Mouse (Mus musculus): ENCODE measurements around the gene Bet1l.
"Not testable (repeated sequence)": the region's sequence is repeated elsewhere in the genome, so short reads cannot be mapped to it uniquely, and the experiment has no call there.

Bet1l gene

GRCm38 (mm10) chr7:140894611-140895010 lies 37.2 kb upstream of the Bet1l start:
- Histone ChIP-seq H3K4me1 (replicated peaks; ENCODE audit: low read depth, low read length) (peaks cover 31% of the 10 kb centered on the region), H3K4me3 (replicated peaks; ENCODE audit: low read length) (no peak overlapping the region), H3K27me3 (ENCODE audit: insufficient read depth, low read length) (no peaks in the 10 kb centered on the region), H3K36me3 (ENCODE audit: insufficient read depth, low read length) (peaks cover 87% of the 10 kb centered on the region), H3K9me3 (ENCODE audit: low read length) (no peaks in the 10 kb centered on the region)
- TF ChIP-seq CTCF (conservative IDR thresholded peaks at IDR 0.05; ENCODE audit: low read length): no peak
- TF ChIP-seq POU5F1 (IDR thresholded peaks at IDR 0.05; ENCODE audit: borderline replicate concordance, low read length): no peak
- no peak for TF ChIP-seq NANOG (IDR thresholded peaks at IDR 0.05; ENCODE audit: borderline replicate concordance, low read length)

GRCm38 (mm10) chr7:140894031-140894430 lies 36.7 kb upstream of the Bet1l start:
- no peak for TF ChIP-seq NANOG (IDR thresholded peaks at IDR 0.05; ENCODE audit: borderline replicate concordance, low read length)
- TF ChIP-seq POU5F1 (IDR thresholded peaks at IDR 0.05; ENCODE audit: borderline replicate concordance, low read length): no peak
- TF ChIP-seq CTCF (conservative IDR thresholded peaks at IDR 0.05; ENCODE audit: low read length): no peak
- Histone ChIP-seq H3K27me3 (ENCODE audit: insufficient read depth, low read length) (no peaks in the 10 kb centered on the region), H3K4me1 (replicated peaks; ENCODE audit: low read depth, low read length) (peaks cover 25% of the 10 kb centered on the region), H3K4me3 (replicated peaks; ENCODE audit: low read length) (no peak overlapping the region), H3K9me3 (ENCODE audit: low read length) (no peaks in the 10 kb centered on the region), H3K36me3 (ENCODE audit: insufficient read depth, low read length) (peaks cover 87% of the 10 kb centered on the region)

GRCm38 (mm10) chr7:140890636-140891035 lies 33.3 kb upstream of the Bet1l start:
- Histone ChIP-seq H3K36me3 (ENCODE audit: insufficient read depth, low read length) (peaks cover 88% of the 10 kb centered on the region), H3K4me1 (replicated peaks; ENCODE audit: low read depth, low read length) (peaks cover 15% of the 10 kb centered on the region)
- not testable (repeated sequence) for H3K27me3 ChIP-seq (ENCODE audit: insufficient read depth, low read length); H3K9me3 ChIP-seq (ENCODE audit: low read length); H3K4me3 ChIP-seq (replicated peaks; ENCODE audit: low read length)

GRCm38 (mm10) chr7:140882469-140882803 lies 25.1 kb upstream of the Bet1l start:
- H3K4me1 ChIP-seq (replicated peaks; ENCODE audit: low read depth, low read length): peaks cover 46% of the 10 kb centered on the region
- H3K27me3 ChIP-seq (ENCODE audit: insufficient read depth, low read length): no peaks in the 10 kb centered on the region
- H3K4me3 ChIP-seq (replicated peaks; ENCODE audit: low read length): peak overlapping the region; percentile 98
- peaks cover 58% of the 10 kb centered on the region for H3K36me3 ChIP-seq (ENCODE audit: insufficient read depth, low read length)
- no peaks in the 10 kb centered on the region for H3K9me3 ChIP-seq (ENCODE audit: low read length)
- TF ChIP-seq POU5F1 (IDR thresholded peaks at IDR 0.05; ENCODE audit: borderline replicate concordance, low read length) (no peak), CTCF (conservative IDR thresholded peaks at IDR 0.05; ENCODE audit: low read length) (no peak), NANOG (IDR thresholded peaks at IDR 0.05; ENCODE audit: borderline replicate concordance, low read length) (no peak)

- H3K9me3 ChIP-seq (ENCODE audit: low read length): no peaks in the 10 kb centered on the region
- no peaks in the 10 kb centered on the region for H3K27me3 ChIP-seq (ENCODE audit: insufficient read depth, low read length)
- peak within 1 kb of the TSS; percentile 98 for H3K4me3 ChIP-seq (replicated peaks; ENCODE audit: low read length)
- TF ChIP-seq POU5F1 (IDR thresholded peaks at IDR 0.05; ENCODE audit: borderline replicate concordance, low read length): no peak
- TF ChIP-seq NANOG (IDR thresholded peaks at IDR 0.05; ENCODE audit: borderline replicate concordance, low read length): no peak
- TF ChIP-seq CTCF (conservative IDR thresholded peaks at IDR 0.05; ENCODE audit: low read length): no peak
- H3K4me1 ChIP-seq (replicated peaks; ENCODE audit: low read depth, low read length): peaks cover 49% of the 10 kb centered on the region
- H3K36me3 ChIP-seq (ENCODE audit: insufficient read depth, low read length): peaks cover 58% of the 10 kb centered on the region
These were observed 24.5 kb upstream of the Bet1l start, which contains the start of the genes Psmd13 and Sirt3 for GRCm38 (mm10) chr7:140881696-140882468. Gene Psmd13, plus strand, starts transcription at chr7:140881968. Gene Sirt3, minus strand, starts transcription at chr7:140882309.

- H3K9me3 ChIP-seq (ENCODE audit: low read length): no peaks in the 10 kb centered on the region
- TF ChIP-seq CTCF (conservative IDR thresholded peaks at IDR 0.05; ENCODE audit: low read length) (no peak), NANOG (IDR thresholded peaks at IDR 0.05; ENCODE audit: borderline replicate concordance, low read length) (no peak), POU5F1 (IDR thresholded peaks at IDR 0.05; ENCODE audit: borderline replicate concordance, low read length) (no peak)
- peaks cover 58% of the 10 kb centered on the region for H3K36me3 ChIP-seq (ENCODE audit: insufficient read depth, low read length)
- peak overlapping the region; percentile 98 for H3K4me3 ChIP-seq (replicated peaks; ENCODE audit: low read length)
- no peaks in the 10 kb centered on the region for H3K27me3 ChIP-seq (ENCODE audit: insufficient read depth, low read length)
- H3K4me1 ChIP-seq (replicated peaks; ENCODE audit: low read depth, low read length): peaks cover 49% of the 10 kb centered on the region
These were observed 23.6 kb upstream of the Bet1l start for GRCm38 (mm10) chr7:140880865-140881515.

GRCm38 (mm10) chr7:140880419-140880818 lies 23.0 kb upstream of the Bet1l start:
- no peaks in the 10 kb centered on the region for H3K9me3 ChIP-seq (ENCODE audit: low read length)
- H3K36me3 ChIP-seq (ENCODE audit: insufficient read depth, low read length): peaks cover 58% of the 10 kb centered on the region
- no peaks in the 10 kb centered on the region for H3K27me3 ChIP-seq (ENCODE audit: insufficient read depth, low read length)
- peak overlapping the region; percentile 98; the same call in 1 of the 2 replicates for H3K4me3 ChIP-seq (replicated peaks; ENCODE audit: low read length)
- H3K4me1 ChIP-seq (replicated peaks; ENCODE audit: low read depth, low read length): peaks cover 49% of the 10 kb centered on the region
- TF ChIP-seq POU5F1 (IDR thresholded peaks at IDR 0.05; ENCODE audit: borderline replicate concordance, low read length) (no peak), CTCF (conservative IDR thresholded peaks at IDR 0.05; ENCODE audit: low read length) (no peak), NANOG (IDR thresholded peaks at IDR 0.05; ENCODE audit: borderline replicate concordance, low read length) (no peak)

GRCm38 (mm10) chr7:140879355-140879754 lies 22.0 kb upstream of the Bet1l start:
- no peak overlapping the region for H3K4me3 ChIP-seq (replicated peaks; ENCODE audit: low read length)
- no peaks in the 10 kb centered on the region for H3K27me3 ChIP-seq (ENCODE audit: insufficient read depth, low read length)
- peaks cover 48% of the 10 kb centered on the region for H3K4me1 ChIP-seq (replicated peaks; ENCODE audit: low read depth, low read length)
- TF ChIP-seq CTCF (conservative IDR thresholded peaks at IDR 0.05; ENCODE audit: low read length) (no peak), NANOG (IDR thresholded peaks at IDR 0.05; ENCODE audit: borderline replicate concordance, low read length) (no peak), POU5F1 (IDR thresholded peaks at IDR 0.05; ENCODE audit: borderline replicate concordance, low read length) (no peak)
- H3K36me3 ChIP-seq (ENCODE audit: insufficient read depth, low read length): peaks cover 56% of the 10 kb centered on the region
- H3K9me3 ChIP-seq (ENCODE audit: low read length): no peaks in the 10 kb centered on the region

Data from E14TG2a.4 (cell line).